Mouse (Mus musculus): ENCODE data around the gene Gm21693. TPM values are rescaled to one million over a fixed set of nuclear protein-coding genes. Genes with fewer than 3 reads are reported as not detected.
"Not testable (repeated sequence)": the region's sequence is repeated elsewhere in the genome, so short reads cannot be mapped to it uniquely, and the experiment has no call there.

The Gm21693 gene
- polyA plus RNA-seq (2015; fragmentation: Nextera tagmentation; extraction: Ambion mirVana): not detected in 2 replicates

- not testable (repeated sequence) for H3K4me1 ChIP-seq (replicated peaks); H3K4me3 ChIP-seq (replicated peaks); DNase-seq; H3K9ac ChIP-seq; H3K27me3 ChIP-seq; H3K4me2 ChIP-seq; H3K27ac ChIP-seq; H3K36me3 ChIP-seq; H3K9me3 ChIP-seq (replicated peaks); ATAC-seq (ENCODE audit: low read depth)
- WGBS (ENCODE audit: insufficient replicate concordance): no CpG with 5 or more reads among the region's 9 CpGs
Measured at GRCm38 (mm10) chrY:3345229-3345628, at the start of gene Gm21693. Gene Gm21693, minus strand, starts transcription at chrY:3345329.

GRCm38 (mm10) chrY:3340661-3341060, 4.5 kb downstream of the Gm21693 start:
- H3K4me3 ChIP-seq (replicated peaks); H3K36me3 ChIP-seq; H3K9me3 ChIP-seq (replicated peaks); H3K27ac ChIP-seq; H3K27me3 ChIP-seq; ATAC-seq (ENCODE audit: low read depth); H3K9ac ChIP-seq; H3K4me2 ChIP-seq; DNase-seq; H3K4me1 ChIP-seq (replicated peaks): not testable (repeated sequence)
- no CpG with 5 or more reads among the region's 11 CpGs for WGBS (ENCODE audit: insufficient replicate concordance)

- not testable (repeated sequence) for H3K27ac ChIP-seq
Measured at GRCm38 (mm10) chrY:3306349-3306748, 38.8 kb downstream of the Gm21693 start, which contains the start of gene Gm21677. Gene Gm21677, minus strand, starts transcription at chrY:3306449.

More at GRCm38 (mm10) chrY:3306349-3306748, 38.8 kb downstream of the Gm21693 start, which contains the start of gene Gm21677:
- not testable (repeated sequence) for DNase-seq; H3K4me1 ChIP-seq (replicated peaks); H3K9me3 ChIP-seq (replicated peaks); H3K4me2 ChIP-seq; H3K9ac ChIP-seq; H3K4me3 ChIP-seq (replicated peaks); H3K36me3 ChIP-seq; ATAC-seq (ENCODE audit: low read depth); H3K27me3 ChIP-seq
- WGBS (ENCODE audit: insufficient replicate concordance): no CpG with 5 or more reads among the region's 9 CpGs

Other genes starting within 250 kb of the Gm21693 start
- gene Gm21677, start 38.9 kb downstream of the Gm21693 start, polyA plus RNA-seq (2015; fragmentation: Nextera tagmentation; extraction: Ambion mirVana): not detected in 2 replicates
- not detected in 2 replicates for gene Gm21704, start 64.8 kb upstream of the Gm21693 start, polyA plus RNA-seq (2015; fragmentation: Nextera tagmentation; extraction: Ambion mirVana)
- not detected in 2 replicates for gene Gm21708, start 64.8 kb upstream of the Gm21693 start, polyA plus RNA-seq (2015; fragmentation: Nextera tagmentation; extraction: Ambion mirVana)

Data from liver, embryonic 13.5 days (tissue).